Mouse (Mus musculus) limb, embryonic 12.5 days (tissue): ENCODE data around the gene Perm1. TPM values are rescaled to one million over a fixed set of nuclear protein-coding genes. Genes with fewer than 3 reads are reported as not detected.

Experiments
- ATAC-seq: fragments of 200-750 bp; cut with Nextera tagmentation; 2 replicates; pipeline ENCODE4 v1.8.0; 2017; ENCODE audit warnings: low read depth, moderate TSS enrichment; ENCODE audit not compliant: insufficient number of reproducible peaks, insufficient read depth, low FRiP score, low TSS enrichment
- H3K27ac ChIP-seq: fragments of 300-500 bp; sonication (generic); 2 replicates; pipeline ENCODE4 v1.5.1; 2016; ENCODE audit warnings: mild to moderate bottlenecking, moderate library complexity
- H3K27me3 ChIP-seq: fragments of 300-500 bp; sonication (generic); 2 replicates; pipeline ENCODE4 v1.6.1; 2016; ENCODE audit warnings: mild to moderate bottlenecking, moderate library complexity
- H3K36me3 ChIP-seq: fragments of 300-500 bp; sonication (generic); 2 replicates; pipeline ENCODE4 v1.6.1; 2016; ENCODE audit warnings: mild to moderate bottlenecking, moderate library complexity
- H3K4me1 ChIP-seq: fragments of 300-500 bp; sonication (generic); replicated peaks from 2 replicates; pipeline ENCODE4 v1.6.1; 2016
- H3K4me2 ChIP-seq: fragments of 300-500 bp; sonication (generic); 2 replicates; pipeline ENCODE4 v1.6.1; 2016; ENCODE audit warnings: mild to moderate bottlenecking, moderate library complexity
- H3K4me3 ChIP-seq: fragments of 300-500 bp; sonication (generic); replicated peaks from 2 replicates; pipeline ENCODE4 v1.5.1; 2016; ENCODE audit warnings: mild to moderate bottlenecking
- H3K9ac ChIP-seq: fragments of 300-500 bp; sonication (generic); replicated peaks from 2 replicates; pipeline ENCODE4 v1.6.1; 2016; ENCODE audit warnings: mild to moderate bottlenecking, moderate library complexity
- H3K9me3 ChIP-seq: fragments of 300-500 bp; sonication (generic); 2 replicates; pipeline ENCODE4 v1.6.1; 2016; ENCODE audit warnings: mild to moderate bottlenecking, moderate library complexity
- WGBS: fragments of 180-500 bp; shearing (Covaris S2); methylation state at CpG from one replicate; pipeline ENCODE4 v1.1.7; 2016; 5-methylcytosine and 5-hydroxymethylcytosine counted together
- polyA plus RNA-seq: library from polyadenylated mRNA; unstranded; fragments of >200 nt; fragmentation: Nextera tagmentation; extraction: Ambion mirVana; gene quantifications from 2 replicates; pipeline ENCODE4 v1.2.1, GENCODE M21; 2016

Perm1 gene
- polyA plus RNA-seq, 1 experiment from 2014 or later, result 0.66 TPM

DNA sequence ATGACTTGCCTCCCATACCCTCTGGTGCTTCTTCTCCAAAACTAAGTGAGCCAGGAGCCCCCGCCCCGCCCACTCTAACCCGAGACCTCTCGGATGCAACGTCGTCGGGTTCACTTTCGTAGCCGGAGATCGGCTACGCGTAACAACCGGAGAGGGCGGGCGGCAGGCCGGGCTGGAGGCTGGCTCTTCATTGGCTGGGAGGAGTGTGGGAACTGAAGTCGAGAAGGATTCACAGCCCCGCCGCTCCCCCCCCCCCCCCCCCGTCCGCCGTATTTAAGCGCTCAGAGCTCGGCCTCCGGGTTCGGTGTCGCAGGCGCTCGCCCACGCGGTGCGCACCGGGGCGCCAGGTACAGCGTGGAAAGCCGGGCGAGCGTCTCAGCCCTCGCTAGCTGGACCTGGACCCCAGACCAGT lies 12.7 kb upstream of the Perm1 start, which contains the start of gene AW011738:
TSS of gene AW011738 (plus strand) at position 304 of the 412 bp plus-strand sequence.
- Histone ChIP-seq H3K36me3 (no peaks in the 10 kb centered on the region), H3K27me3 (peaks cover 43% of the 10 kb centered on the region), H3K4me1 (peaks cover 19% of the 10 kb centered on the region), H3K9me3 (no peaks in the 10 kb centered on the region), H3K4me2 (peak within 1 kb of the TSS; percentile 97), H3K27ac (no peak within 1 kb of the TSS), H3K9ac (peak within 1 kb of the TSS; percentile 58), H3K4me3 (peak within 1 kb of the TSS; percentile 57)
- under 1% methylated on average over 30 of the region's 39 CpGs for WGBS
- ATAC-seq, result peak; percentile 57

- Histone ChIP-seq H3K4me3 (peak overlapping the region; percentile 57), H3K4me2 (peak overlapping the region; percentile 97), H3K9ac (peak overlapping the region; percentile 58), H3K27ac (no peak overlapping the region), H3K27me3 (peaks cover 43% of the 10 kb centered on the region), H3K36me3 (no peaks in the 10 kb centered on the region), H3K9me3 (no peaks in the 10 kb centered on the region), H3K4me1 (peaks cover 19% of the 10 kb centered on the region)
- under 1% methylated on average over 49 of the region's 49 CpGs for WGBS
- ATAC-seq, result no peak
Measured at GRCm38 (mm10) chr4:156203413-156204131, 12.1 kb upstream of the Perm1 start.

GRCm38 (mm10) chr4:156208872-156209271 lies 6.8 kb upstream of the Perm1 start:
- Histone ChIP-seq H3K4me2 (no peak overlapping the region), H3K27me3 (peaks cover 23% of the 10 kb centered on the region), H3K27ac (no peak overlapping the region), H3K9me3 (no peaks in the 10 kb centered on the region), H3K4me3 (no peak overlapping the region), H3K4me1 (peaks cover 7% of the 10 kb centered on the region; the same call in 1 of the 2 replicates), H3K9ac (no peak overlapping the region), H3K36me3 (no peaks in the 10 kb centered on the region)
- no peak for ATAC-seq
- WGBS, result 95% methylated on average over 4 of the region's 4 CpGs

GRCm38 (mm10) chr4:156209963-156210635 lies 5.6 kb upstream of the Perm1 start:
- no peak for ATAC-seq
- 69% methylated on average over 13 of the region's 13 CpGs for WGBS
- H3K4me1 ChIP-seq, result no peaks in the 10 kb centered on the region
- H3K4me3 ChIP-seq, result no peak overlapping the region
- no peak overlapping the region for H3K27ac ChIP-seq
- H3K9ac ChIP-seq, result no peak overlapping the region
- H3K36me3 ChIP-seq, result no peaks in the 10 kb centered on the region
- H3K9me3 ChIP-seq, result no peaks in the 10 kb centered on the region
- peaks cover 11% of the 10 kb centered on the region for H3K27me3 ChIP-seq
- H3K4me2 ChIP-seq, result no peak overlapping the region

DNA sequence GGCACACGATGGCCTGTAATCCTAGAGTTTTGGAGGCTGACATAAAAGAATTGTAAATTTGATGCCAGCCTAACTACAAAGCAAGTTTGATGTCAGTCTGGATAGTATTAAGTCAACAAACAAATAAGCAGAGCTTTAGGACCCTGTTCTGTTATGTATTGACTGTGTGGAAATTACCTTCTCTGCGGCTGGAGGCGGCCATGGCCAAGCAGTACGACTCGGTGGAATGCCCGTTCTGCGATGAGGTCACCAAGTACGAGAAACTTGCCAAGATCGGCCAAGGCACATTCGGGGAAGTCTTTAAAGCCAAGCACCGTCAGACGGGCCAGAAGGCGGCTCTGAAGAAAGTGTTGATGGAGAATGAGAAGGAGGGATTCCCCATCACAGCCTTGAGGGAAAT lies 2.5 kb upstream of the Perm1 start:
- no peaks in the 10 kb centered on the region for H3K27me3 ChIP-seq
- H3K9me3 ChIP-seq, result no peaks in the 10 kb centered on the region
- no peak overlapping the region for H3K4me2 ChIP-seq
- H3K27ac ChIP-seq, result no peak overlapping the region
- WGBS, result 90% methylated on average over 13 of the region's 13 CpGs
- no peaks in the 10 kb centered on the region for H3K36me3 ChIP-seq
- no peak overlapping the region for H3K9ac ChIP-seq
- no peaks in the 10 kb centered on the region for H3K4me1 ChIP-seq
- ATAC-seq, result no peak
- no peak overlapping the region for H3K4me3 ChIP-seq

GRCm38 (mm10) chr4:156216196-156216595 lies 528 bp downstream of the Perm1 start:
- Histone ChIP-seq H3K9me3 (no peaks in the 10 kb centered on the region), H3K4me2 (no peak overlapping the region), H3K27ac (no peak overlapping the region), H3K27me3 (no peaks in the 10 kb centered on the region), H3K4me1 (no peaks in the 10 kb centered on the region), H3K9ac (no peak overlapping the region), H3K4me3 (no peak overlapping the region), H3K36me3 (no peaks in the 10 kb centered on the region)
- no peak for ATAC-seq
- WGBS, result 94% methylated on average over 2 of the region's 2 CpGs

- Histone ChIP-seq H3K4me1 (no peaks in the 10 kb centered on the region), H3K27me3 (no peaks in the 10 kb centered on the region), H3K4me2 (no peak overlapping the region), H3K27ac (no peak overlapping the region), H3K9ac (no peak overlapping the region; the same call in 1 of the 2 replicates), H3K36me3 (0 out of 2 replicates have a peak, but pooled peaks cover 4% of the 10 kb centered on the region), H3K4me3 (no peak overlapping the region), H3K9me3 (no peaks in the 10 kb centered on the region)
- WGBS, result 78% methylated on average over 16 of the region's 16 CpGs
- ATAC-seq, result no peak
Measured at GRCm38 (mm10) chr4:156217022-156217669, 1.5 kb downstream of the Perm1 start.

DNA sequence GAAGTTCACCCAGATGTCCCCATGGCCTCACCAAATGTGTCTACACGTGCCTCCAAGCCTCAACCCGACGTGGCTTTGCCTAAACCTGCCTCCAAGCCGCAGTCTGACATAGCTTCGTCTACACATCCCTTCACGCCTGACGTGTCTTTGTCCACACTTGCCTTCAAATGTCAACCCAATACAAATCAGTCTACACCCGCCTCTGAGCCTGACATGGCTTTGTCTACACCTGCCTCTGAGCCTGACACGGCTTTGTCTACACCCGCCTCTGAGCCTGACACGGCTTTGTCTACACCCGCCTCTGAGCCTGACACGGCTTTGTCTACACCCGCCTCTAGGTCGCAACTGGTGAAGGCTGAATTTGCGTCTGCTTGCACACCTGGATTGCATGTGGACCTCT lies 2.2 kb downstream of the Perm1 start:
- no peak overlapping the region for H3K4me2 ChIP-seq
- 0 out of 2 replicates have a peak, but pooled peaks cover 4% of the 10 kb centered on the region for H3K36me3 ChIP-seq
- no peak for ATAC-seq
- no peaks in the 10 kb centered on the region for H3K27me3 ChIP-seq
- no peak overlapping the region for H3K27ac ChIP-seq
- H3K9me3 ChIP-seq, result no peaks in the 10 kb centered on the region
- H3K4me3 ChIP-seq, result no peak overlapping the region
- no peak overlapping the region for H3K9ac ChIP-seq
- H3K4me1 ChIP-seq, result no peaks in the 10 kb centered on the region
- 75% methylated on average over 16 of the region's 16 CpGs for WGBS

DNA sequence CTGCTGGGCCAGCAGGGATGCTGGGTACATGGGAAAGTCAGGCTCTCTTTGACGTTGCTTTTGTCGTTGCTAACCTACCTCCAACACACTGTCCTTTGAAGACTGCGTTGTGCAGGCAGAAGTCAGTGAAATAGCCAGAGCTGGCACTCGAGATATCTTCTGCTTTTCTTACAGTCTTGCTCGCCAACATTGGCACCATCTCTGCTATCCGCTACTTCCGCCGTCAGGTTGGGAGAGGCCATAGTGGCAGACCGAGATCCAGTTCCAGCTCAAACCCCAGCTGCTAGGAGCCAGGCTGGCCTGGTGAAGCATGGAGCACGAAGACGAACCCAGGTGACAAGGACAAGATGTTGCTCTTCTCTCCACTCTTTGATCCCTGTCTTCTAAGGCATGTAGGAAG lies 4.3 kb downstream of the Perm1 start:
- no peak for ATAC-seq
- H3K27ac ChIP-seq, result no peak overlapping the region
- H3K4me2 ChIP-seq, result no peak overlapping the region
- H3K4me3 ChIP-seq, result no peak overlapping the region
- 0 out of 2 replicates have a peak, but pooled peaks cover 4% of the 10 kb centered on the region for H3K36me3 ChIP-seq
- H3K27me3 ChIP-seq, result no peaks in the 10 kb centered on the region
- H3K4me1 ChIP-seq, result no peaks in the 10 kb centered on the region
- no peaks in the 10 kb centered on the region for H3K9me3 ChIP-seq
- WGBS, result 87% methylated on average over 11 of the region's 11 CpGs
- no peak overlapping the region for H3K9ac ChIP-seq

DNA sequence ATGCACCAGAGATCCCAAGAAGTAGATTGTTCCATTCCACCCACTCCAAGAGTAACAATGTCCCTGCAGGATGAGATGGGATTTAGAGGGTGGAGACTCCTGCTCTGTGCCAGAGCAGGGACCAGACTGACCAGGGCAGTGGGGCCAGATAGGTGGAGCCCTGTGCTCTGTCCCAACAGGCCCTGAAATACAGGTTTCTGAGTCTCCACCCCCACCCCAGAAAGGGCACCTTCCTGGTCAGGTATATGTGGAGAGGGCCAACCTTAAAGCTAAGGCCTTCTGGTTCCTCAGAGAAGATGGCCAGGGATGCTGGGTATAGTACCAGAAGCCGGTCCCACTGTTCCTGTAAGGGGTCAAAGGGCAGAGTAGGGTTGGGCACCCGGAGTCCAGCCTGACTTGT lies 8.6 kb downstream of the Perm1 start:
- Histone ChIP-seq H3K4me3 (no peak overlapping the region), H3K27me3 (no peaks in the 10 kb centered on the region), H3K4me2 (no peak overlapping the region), H3K4me1 (peaks cover 11% of the 10 kb centered on the region), H3K36me3 (peaks cover 10% of the 10 kb centered on the region; the same call in 1 of the 2 replicates), H3K27ac (no peak overlapping the region), H3K9me3 (no peaks in the 10 kb centered on the region), H3K9ac (no peak overlapping the region)
- 80% methylated on average over 2 of the region's 2 CpGs for WGBS
- no peak for ATAC-seq

DNA sequence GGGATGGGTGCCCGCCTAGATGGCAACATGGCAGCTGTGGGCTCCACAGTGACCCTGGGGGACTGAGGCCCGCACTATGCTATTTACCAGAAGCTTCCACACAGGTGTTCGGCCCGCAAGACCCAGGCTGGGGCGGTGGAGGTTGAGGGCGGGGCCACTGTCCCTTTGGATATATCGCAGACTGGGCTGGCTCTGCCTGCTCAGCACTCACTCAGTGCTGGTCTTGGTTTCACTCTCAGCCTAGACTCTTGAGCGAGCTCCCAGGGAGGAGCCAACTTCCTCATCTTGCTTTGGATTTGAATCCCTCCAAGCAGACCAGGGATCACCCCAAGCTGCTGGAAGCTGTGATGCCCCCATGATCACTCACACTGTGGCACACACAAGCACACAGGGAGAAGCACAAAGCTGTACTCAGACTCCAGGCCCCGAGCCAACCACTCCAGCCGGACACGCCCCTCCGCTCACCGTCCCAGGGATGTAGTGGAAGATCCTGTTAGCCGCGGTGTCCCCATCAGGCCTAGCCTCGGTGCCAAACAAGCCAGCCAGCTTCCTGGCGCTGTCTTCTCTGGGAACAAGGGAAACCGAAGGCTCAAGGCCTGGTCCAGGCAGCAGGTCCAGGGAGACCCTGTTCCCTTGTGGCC lies 12.2 kb downstream of the Perm1 start:
- peak overlapping the region; percentile 21 for H3K4me3 ChIP-seq
- H3K9me3 ChIP-seq, result no peaks in the 10 kb centered on the region
- peak; percentile 23; the same call in 1 of the 2 replicates for ATAC-seq
- H3K4me1 ChIP-seq, result peaks cover 11% of the 10 kb centered on the region
- H3K36me3 ChIP-seq, result peaks cover 42% of the 10 kb centered on the region
- 0 out of 2 replicates have a peak overlapping the region, but pooled peaks have one; percentile 34 for H3K9ac ChIP-seq
- H3K27ac ChIP-seq, result no peak overlapping the region
- H3K4me2 ChIP-seq, result peak overlapping the region; percentile 30
- H3K27me3 ChIP-seq, result no peaks in the 10 kb centered on the region
- 36% methylated on average over 18 of the region's 18 CpGs for WGBS
